Mouse (Mus musculus): ENCODE data around the gene Prkag2. TPM values are rescaled to one million over a fixed set of nuclear protein-coding genes. Genes with fewer than 3 reads are reported as not detected.

The Prkag2 gene
- polyA plus RNA-seq, 1 experiment from 2014 or later, result 41.2 TPM

- 0% methylated on average over 50 of the region's 50 CpGs for WGBS
- DNase-seq (ENCODE audit: low spot score), result peak; percentile 37
These were observed 258.7 kb downstream of the Prkag2 start for GRCm38 (mm10) chr5:24841662-24842273.

DNA sequence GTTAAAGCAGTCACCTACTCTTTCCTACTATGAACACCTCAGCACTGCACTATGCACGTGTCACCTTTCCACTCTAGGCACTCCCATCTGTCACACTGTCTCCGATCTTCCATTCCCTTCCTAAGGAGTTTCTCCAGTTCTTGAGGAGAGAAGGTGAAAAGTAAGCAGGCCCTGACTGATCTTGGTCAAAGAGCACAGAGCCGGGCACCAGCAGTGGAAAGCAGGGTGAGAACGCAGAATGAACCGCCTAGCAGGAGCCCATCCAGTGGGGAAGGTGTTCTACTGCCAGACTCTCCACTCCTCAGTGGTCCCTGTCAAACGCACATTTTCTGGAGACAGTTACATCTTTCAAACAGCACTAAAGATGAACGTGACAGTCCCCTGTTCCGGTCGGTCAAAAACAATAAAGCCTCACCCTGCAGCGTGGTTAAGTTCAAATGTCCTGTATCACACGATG lies 259.4 kb downstream of the Prkag2 start:
- ATAC-seq (replicated peaks; ENCODE audit: insufficient number of reproducible peaks, low FRiP score, low TSS enrichment, low read depth), result no peak
- 28% methylated on average over 11 of the region's 11 CpGs for WGBS

More at GRCm38 (mm10) chr5:24841662-24842273, 258.7 kb downstream of the Prkag2 start:
- peak overlapping the region; percentile 72 for H3K4me2 ChIP-seq (ENCODE audit: low read depth, low read length)
- H3K9me3 ChIP-seq (replicated peaks; ENCODE audit: control insufficient read depth, low read length), result no peaks in the 10 kb centered on the region
- ATAC-seq (replicated peaks; ENCODE audit: insufficient number of reproducible peaks, low FRiP score, low TSS enrichment, low read depth), result no peak; the same call in 1 of the 2 replicates
- peak overlapping the region; percentile 98 for H3K27ac ChIP-seq (replicated peaks; ENCODE audit: low read depth, low read length)
- peak overlapping the region; percentile 94 for H3K9ac ChIP-seq (replicated peaks; ENCODE audit: low read length)
- H3K4me3 ChIP-seq (ENCODE audit: low read depth, low read length), result peak overlapping the region; percentile 94
- peaks cover 3% of the 10 kb centered on the region; the same call in 1 of the 2 replicates for H3K4me1 ChIP-seq (ENCODE audit: control insufficient read depth, insufficient read depth, low read length)
- H3K36me3 ChIP-seq (replicated peaks; ENCODE audit: control insufficient read depth, insufficient read depth, low read depth, low read length), result no peaks in the 10 kb centered on the region
- H3K27me3 ChIP-seq (ENCODE audit: control insufficient read depth, insufficient read depth, low read length), result no peaks in the 10 kb centered on the region

GRCm38 (mm10) chr5:24834491-24834890 lies 266.0 kb downstream of the Prkag2 start:
- no peak for DNase-seq (ENCODE audit: low spot score)
- H3K4me1 ChIP-seq (ENCODE audit: control insufficient read depth, insufficient read depth, low read length), result no peaks in the 10 kb centered on the region
- no peak for ATAC-seq (replicated peaks; ENCODE audit: insufficient number of reproducible peaks, low FRiP score, low TSS enrichment, low read depth)
- no peak overlapping the region for H3K27ac ChIP-seq (replicated peaks; ENCODE audit: low read depth, low read length)
- H3K36me3 ChIP-seq (replicated peaks; ENCODE audit: control insufficient read depth, insufficient read depth, low read depth, low read length), result no peaks in the 10 kb centered on the region
- no peaks in the 10 kb centered on the region for H3K27me3 ChIP-seq (ENCODE audit: control insufficient read depth, insufficient read depth, low read length)
- H3K9me3 ChIP-seq (replicated peaks; ENCODE audit: control insufficient read depth, low read length), result no peaks in the 10 kb centered on the region
- H3K4me2 ChIP-seq (ENCODE audit: low read depth, low read length), result no peak overlapping the region
- H3K9ac ChIP-seq (replicated peaks; ENCODE audit: low read length), result no peak overlapping the region
- no peak overlapping the region for H3K4me3 ChIP-seq (ENCODE audit: low read depth, low read length)
- 87% methylated on average over 5 of the region's 5 CpGs for WGBS

More for the DNA sequence above, 259.4 kb downstream of the Prkag2 start:
- no peaks in the 10 kb centered on the region for H3K27me3 ChIP-seq (ENCODE audit: control insufficient read depth, insufficient read depth, low read length)
- H3K9me3 ChIP-seq (replicated peaks; ENCODE audit: control insufficient read depth, low read length), result no peaks in the 10 kb centered on the region
- peak overlapping the region; percentile 94 for H3K4me3 ChIP-seq (ENCODE audit: low read depth, low read length)
- peak overlapping the region; percentile 72 for H3K4me2 ChIP-seq (ENCODE audit: low read depth, low read length)
- H3K27ac ChIP-seq (replicated peaks; ENCODE audit: low read depth, low read length), result no peak overlapping the region
- peak overlapping the region; percentile 94 for H3K9ac ChIP-seq (replicated peaks; ENCODE audit: low read length)
- no peak for DNase-seq (ENCODE audit: low spot score)
- no peaks in the 10 kb centered on the region for H3K36me3 ChIP-seq (replicated peaks; ENCODE audit: control insufficient read depth, insufficient read depth, low read depth, low read length)
- peaks cover 3% of the 10 kb centered on the region; the same call in 1 of the 2 replicates for H3K4me1 ChIP-seq (ENCODE audit: control insufficient read depth, insufficient read depth, low read length)

- Histone ChIP-seq H3K27me3 (ENCODE audit: control insufficient read depth, insufficient read depth, low read length) (no peaks in the 10 kb centered on the region), H3K4me3 (ENCODE audit: low read depth, low read length) (no peak overlapping the region), H3K9ac (replicated peaks; ENCODE audit: low read length) (no peak overlapping the region), H3K36me3 (replicated peaks; ENCODE audit: control insufficient read depth, insufficient read depth, low read depth, low read length) (no peaks in the 10 kb centered on the region), H3K4me1 (ENCODE audit: control insufficient read depth, insufficient read depth, low read length) (no peaks in the 10 kb centered on the region), H3K4me2 (ENCODE audit: low read depth, low read length) (no peak overlapping the region), H3K27ac (replicated peaks; ENCODE audit: low read depth, low read length) (no peak overlapping the region), H3K9me3 (replicated peaks; ENCODE audit: control insufficient read depth, low read length) (no peaks in the 10 kb centered on the region)
- DNase-seq (ENCODE audit: low spot score) (no peak), ATAC-seq (replicated peaks; ENCODE audit: insufficient number of reproducible peaks, low FRiP score, low TSS enrichment, low read depth) (no peak)
- 91% methylated on average over 3 of the region's 3 CpGs for WGBS
These were observed 268.5 kb downstream of the Prkag2 start for GRCm38 (mm10) chr5:24831912-24832311.

DNA sequence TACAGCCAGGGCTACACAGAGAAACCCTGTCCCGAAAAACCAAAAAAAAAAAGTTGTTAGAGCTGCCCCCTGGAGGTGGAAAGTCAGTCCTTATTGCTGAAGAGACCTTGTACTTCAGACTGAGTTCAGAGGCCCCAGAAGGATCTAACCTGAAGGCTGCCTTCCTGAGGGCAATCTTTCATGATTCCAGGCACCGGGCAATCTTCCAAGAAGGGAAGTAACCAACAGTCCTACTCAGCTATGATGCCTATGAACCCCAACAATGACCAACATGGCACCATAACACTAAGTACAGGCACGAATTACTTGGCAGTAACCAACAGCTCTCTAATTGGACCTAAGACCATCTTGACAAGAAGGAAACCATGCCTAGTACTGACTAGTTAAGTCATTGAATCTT lies 272.0 kb downstream of the Prkag2 start:
- Histone ChIP-seq H3K36me3 (replicated peaks; ENCODE audit: control insufficient read depth, insufficient read depth, low read depth, low read length) (no peaks in the 10 kb centered on the region), H3K27ac (replicated peaks; ENCODE audit: low read depth, low read length) (no peak overlapping the region), H3K4me1 (ENCODE audit: control insufficient read depth, insufficient read depth, low read length) (no peaks in the 10 kb centered on the region), H3K27me3 (ENCODE audit: control insufficient read depth, insufficient read depth, low read length) (no peaks in the 10 kb centered on the region), H3K4me3 (ENCODE audit: low read depth, low read length) (no peak overlapping the region), H3K4me2 (ENCODE audit: low read depth, low read length) (no peak overlapping the region), H3K9ac (replicated peaks; ENCODE audit: low read length) (no peak overlapping the region), H3K9me3 (replicated peaks; ENCODE audit: control insufficient read depth, low read length) (no peaks in the 10 kb centered on the region)
- no peak for DNase-seq (ENCODE audit: low spot score)
- WGBS, result 95% methylated on average over 3 of the region's 3 CpGs
- ATAC-seq (replicated peaks; ENCODE audit: insufficient number of reproducible peaks, low FRiP score, low TSS enrichment, low read depth), result no peak

DNA sequence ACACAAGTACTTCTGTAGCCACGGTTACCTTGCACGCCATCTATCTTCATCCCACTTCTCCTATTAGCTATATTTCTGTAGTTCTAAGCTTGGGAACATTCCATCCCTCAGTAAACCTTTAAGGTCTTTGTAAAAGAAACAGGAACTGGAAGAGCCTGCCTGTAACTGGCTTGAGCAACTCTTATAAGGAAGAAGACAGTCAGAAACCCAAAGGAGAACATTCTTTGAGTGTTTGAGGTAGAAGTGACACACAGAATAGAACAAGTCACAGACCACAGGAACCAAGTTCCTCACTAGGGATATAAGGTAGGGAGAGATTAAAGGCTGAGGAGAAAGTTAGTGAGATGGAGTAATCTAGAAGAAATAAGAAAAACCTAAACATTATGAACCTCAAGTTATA lies 273.3 kb downstream of the Prkag2 start:
- 93% methylated on average over 2 of the region's 2 CpGs for WGBS
- Histone ChIP-seq H3K27ac (replicated peaks; ENCODE audit: low read depth, low read length) (no peak overlapping the region), H3K4me1 (ENCODE audit: control insufficient read depth, insufficient read depth, low read length) (no peaks in the 10 kb centered on the region), H3K4me2 (ENCODE audit: low read depth, low read length) (no peak overlapping the region), H3K9me3 (replicated peaks; ENCODE audit: control insufficient read depth, low read length) (no peaks in the 10 kb centered on the region), H3K27me3 (ENCODE audit: control insufficient read depth, insufficient read depth, low read length) (no peaks in the 10 kb centered on the region), H3K4me3 (ENCODE audit: low read depth, low read length) (no peak overlapping the region), H3K9ac (replicated peaks; ENCODE audit: low read length) (no peak overlapping the region), H3K36me3 (replicated peaks; ENCODE audit: control insufficient read depth, insufficient read depth, low read depth, low read length) (no peaks in the 10 kb centered on the region)
- ATAC-seq (replicated peaks; ENCODE audit: insufficient number of reproducible peaks, low FRiP score, low TSS enrichment, low read depth) (no peak), DNase-seq (ENCODE audit: low spot score) (no peak)

DNA sequence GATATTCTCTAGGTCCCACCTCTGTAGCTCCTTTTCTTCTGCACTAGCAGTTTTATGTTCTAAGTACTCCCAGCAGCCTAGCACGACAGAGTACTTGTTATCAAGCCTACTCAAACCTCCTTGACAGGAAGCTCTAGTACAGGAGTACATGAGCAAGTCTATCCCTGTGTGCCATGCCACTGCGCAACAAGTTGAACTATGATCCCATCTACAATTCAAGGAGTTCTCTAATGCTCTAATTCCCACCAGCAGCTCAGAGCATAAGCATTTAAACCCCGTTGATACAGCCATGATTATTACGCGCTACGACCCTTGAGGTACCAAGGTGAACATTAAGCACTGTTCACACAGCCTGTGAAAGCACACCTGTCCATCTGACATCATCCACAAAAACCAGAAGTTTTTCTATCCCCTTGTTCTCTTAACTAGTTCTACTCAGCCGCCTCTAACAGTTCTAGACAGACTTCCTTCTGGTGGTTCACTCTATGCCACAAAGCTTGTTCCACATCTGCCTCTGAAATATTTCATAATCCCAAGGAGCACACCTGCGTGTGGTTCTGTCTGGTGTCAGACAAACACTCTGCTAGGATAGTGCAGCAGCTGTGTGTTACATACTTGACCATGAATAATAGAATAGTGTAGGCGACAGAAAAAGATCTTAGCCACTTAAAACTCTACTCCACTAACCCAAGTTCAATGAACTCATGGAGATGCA lies 274.2 kb downstream of the Prkag2 start:
- Histone ChIP-seq H3K36me3 (replicated peaks; ENCODE audit: control insufficient read depth, insufficient read depth, low read depth, low read length) (no peaks in the 10 kb centered on the region), H3K27ac (replicated peaks; ENCODE audit: low read depth, low read length) (no peak overlapping the region), H3K9me3 (replicated peaks; ENCODE audit: control insufficient read depth, low read length) (no peaks in the 10 kb centered on the region), H3K27me3 (ENCODE audit: control insufficient read depth, insufficient read depth, low read length) (no peaks in the 10 kb centered on the region), H3K4me3 (ENCODE audit: low read depth, low read length) (no peak overlapping the region), H3K4me1 (ENCODE audit: control insufficient read depth, insufficient read depth, low read length) (no peaks in the 10 kb centered on the region), H3K9ac (replicated peaks; ENCODE audit: low read length) (no peak overlapping the region), H3K4me2 (ENCODE audit: low read depth, low read length) (no peak overlapping the region)
- no peak for DNase-seq (ENCODE audit: low spot score)
- no peak for ATAC-seq (replicated peaks; ENCODE audit: insufficient number of reproducible peaks, low FRiP score, low TSS enrichment, low read depth)
- 88% methylated on average over 9 of the region's 9 CpGs for WGBS

- H3K27ac ChIP-seq (replicated peaks; ENCODE audit: low read depth, low read length), result no peak overlapping the region
- ATAC-seq (replicated peaks; ENCODE audit: insufficient number of reproducible peaks, low FRiP score, low TSS enrichment, low read depth) (no peak), DNase-seq (ENCODE audit: low spot score) (no peak)
- no peak overlapping the region for H3K9ac ChIP-seq (replicated peaks; ENCODE audit: low read length)
- H3K4me1 ChIP-seq (ENCODE audit: control insufficient read depth, insufficient read depth, low read length), result no peaks in the 10 kb centered on the region
- WGBS, result 87% methylated on average over 4 of the region's 4 CpGs
- H3K4me3 ChIP-seq (ENCODE audit: low read depth, low read length), result no peak overlapping the region
- H3K36me3 ChIP-seq (replicated peaks; ENCODE audit: control insufficient read depth, insufficient read depth, low read depth, low read length), result no peaks in the 10 kb centered on the region
- H3K27me3 ChIP-seq (ENCODE audit: control insufficient read depth, insufficient read depth, low read length), result no peaks in the 10 kb centered on the region
- H3K9me3 ChIP-seq (replicated peaks; ENCODE audit: control insufficient read depth, low read length), result no peaks in the 10 kb centered on the region
- no peak overlapping the region for H3K4me2 ChIP-seq (ENCODE audit: low read depth, low read length)
These were observed 274.9 kb downstream of the Prkag2 start for GRCm38 (mm10) chr5:24825365-24826055.

All from embryonic facial prominence, embryonic 11.5 days (tissue).